Mouse (Mus musculus) myocyte (in vitro differentiated cells): ENCODE results near the gene Rd3l. TPM values are rescaled to one million over a fixed set of nuclear protein-coding genes. Genes with fewer than 3 reads are reported as not detected.
A peak's percentile ranks its signal among the peaks of the same experiment; 100 is the strongest.

ENCODE experiments used
- H3K27me3 ChIP-seq: one replicate; pipeline ENCODE4 v1.6.1; 2011; ENCODE audit not compliant: control insufficient read depth, insufficient read depth, insufficient read length
- H3K36me3 ChIP-seq: one replicate; pipeline ENCODE4 v1.6.1; 2011; ENCODE audit not compliant: control insufficient read depth, insufficient read depth
- H3K4me2 ChIP-seq: one replicate; pipeline ENCODE4 v1.6.1; 2011; ENCODE audit warnings: low read depth, control low read depth
- H3K4me3 ChIP-seq: one replicate; pipeline ENCODE4 v1.5.1; 2011; ENCODE audit warnings: mild to moderate bottlenecking, control low read depth, moderate library complexity
- H3K79me2 ChIP-seq: one replicate; pipeline ENCODE4 v1.6.1; 2011; ENCODE audit not compliant: control insufficient read depth, insufficient read depth
- H3ac ChIP-seq: one replicate; pipeline ENCODE4 v1.6.1; 2011; ENCODE audit not compliant: control insufficient read depth, insufficient read length
- CEBPB ChIP-seq: IDR thresholded peaks from 2 replicates; pipeline ENCODE4 v1.6.1; 2011; ENCODE audit warnings: mild to moderate bottlenecking, moderate library complexity; ENCODE audit not compliant: poor library complexity, insufficient read depth, severe bottlenecking
- E2F4 ChIP-seq: IDR thresholded peaks from one replicate; pipeline ENCODE4 v1.6.1; 2011; ENCODE audit warnings: mild to moderate bottlenecking, control low read depth, moderate library complexity; ENCODE audit not compliant: insufficient read depth
- MAX ChIP-seq: IDR thresholded peaks from one replicate; pipeline ENCODE4 v1.6.1; 2011; ENCODE audit warnings: low read depth, mild to moderate bottlenecking, control low read depth
- MYOD1 ChIP-seq, 3 experiments: IDR thresholded peaks; one replicate each; pipeline ENCODE4 v1.6.1; 2011; ENCODE audit warnings: control low read depth in 2 of 3, low read depth in 2 of 3, mild to moderate bottlenecking in 2 of 3, moderate library complexity in 1 of 3; ENCODE audit not compliant: insufficient read length in 2 of 3, control insufficient read depth in 1 of 3
- MYOG ChIP-seq, 3 experiments: IDR thresholded peaks; one replicate each; pipeline ENCODE4 v1.6.1; 2011; ENCODE audit warnings: control low read depth in 2 of 3, low read depth in 2 of 3, mild to moderate bottlenecking in 2 of 3; ENCODE audit not compliant: insufficient read length in 2 of 3, control insufficient read depth in 1 of 3, insufficient read depth in 1 of 3
- POLR2A ChIP-seq: IDR thresholded peaks from one replicate; pipeline ENCODE4 v1.6.1; 2011; ENCODE audit warnings: low read depth, mild to moderate bottlenecking, control low read depth, moderate library complexity; ENCODE audit not compliant: insufficient read length
- POLR2AphosphoS2 ChIP-seq: IDR thresholded peaks from one replicate; pipeline ENCODE4 v1.6.1; 2011; ENCODE audit warnings: low read depth, control low read depth; ENCODE audit not compliant: insufficient read length
- REST ChIP-seq: IDR thresholded peaks from one replicate; pipeline ENCODE4 v1.6.1; 2011; ENCODE audit warnings: mild to moderate bottlenecking, control low read depth, moderate library complexity; ENCODE audit not compliant: insufficient read depth, insufficient read length
- SRF ChIP-seq: IDR thresholded peaks from one replicate; pipeline ENCODE4 v1.6.1; 2011; ENCODE audit warnings: low read depth; ENCODE audit not compliant: control insufficient read depth, insufficient read length
- TCF12 ChIP-seq: IDR thresholded peaks from one replicate; pipeline ENCODE4 v1.6.1; 2011; ENCODE audit warnings: mild to moderate bottlenecking, control low read depth; ENCODE audit not compliant: poor library complexity, insufficient read depth, severe bottlenecking
- TCF3 ChIP-seq: IDR thresholded peaks from one replicate; pipeline ENCODE4 v1.6.1; 2011; ENCODE audit warnings: low read depth, control low read depth; ENCODE audit not compliant: insufficient read length
- USF1 ChIP-seq: IDR thresholded peaks from one replicate; pipeline ENCODE4 v1.6.1; 2011; ENCODE audit warnings: low read depth, mild to moderate bottlenecking, control low read depth, moderate library complexity
- polyA plus RNA-seq: library from polyadenylated mRNA; unstranded; fragments of >200 nt; fragmentation: generic; extraction: Trizol; gene quantifications from one replicate; pipeline ENCODE4 v1.2.1, GENCODE M21; 2012; ENCODE audit warnings: missing spikeins

The Rd3l gene
- polyA plus RNA-seq, 1 experiment = not detected

DNA sequence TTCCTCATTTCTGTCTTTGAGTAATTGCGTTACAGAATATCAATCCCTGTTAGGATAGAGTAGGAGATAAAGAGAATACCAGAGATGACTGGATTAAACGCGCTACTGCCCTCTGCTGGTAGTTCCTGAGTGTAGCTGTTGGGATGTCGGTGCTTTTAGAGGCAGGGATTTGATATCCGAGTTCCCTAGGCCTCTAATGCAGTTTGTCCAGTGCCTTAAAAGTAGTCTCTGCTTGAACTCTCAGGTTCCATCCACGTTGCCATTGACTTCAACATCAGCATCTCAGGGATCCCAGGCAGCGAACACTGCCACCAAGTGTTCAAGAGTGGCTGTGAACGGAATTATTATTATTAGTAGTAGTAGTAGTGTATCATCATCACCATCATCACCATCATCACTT, 20.1 kb upstream of the Rd3l start:
- TF ChIP-seq MYOG (IDR thresholded peaks at IDR 0.05; ENCODE audit: control insufficient read depth in 1 of 3, insufficient read depth in 1 of 3, insufficient read length in 2 of 3, low read depth in 2 of 3) = no peak
- TF ChIP-seq MAX = no peak
- no peak for TF ChIP-seq POLR2A
- no peak for TF ChIP-seq TCF3
- no peak for TF ChIP-seq CEBPB
- TF ChIP-seq TCF12 = no peak
- no peak for TF ChIP-seq MYOD1 (IDR thresholded peaks at IDR 0.05; ENCODE audit: control insufficient read depth in 1 of 3, insufficient read length in 2 of 3, low read depth in 2 of 3)
- no peak for TF ChIP-seq POLR2AphosphoS2
- TF ChIP-seq USF1 = no peak
- no peak for TF ChIP-seq E2F4
- TF ChIP-seq SRF = no peak
- no peak for TF ChIP-seq REST
- Histone ChIP-seq H3ac (no peak overlapping the region), H3K4me3 (no peak overlapping the region), H3K27me3 (peaks cover 5% of the 10 kb centered on the region), H3K79me2 (no peaks in the 10 kb centered on the region), H3K4me2 (no peak overlapping the region), H3K36me3 (no peaks in the 10 kb centered on the region)

- TF ChIP-seq TCF12 (no peak), REST (no peak), USF1 (no peak), E2F4 (no peak), MYOG (IDR thresholded peaks at IDR 0.05; ENCODE audit: control insufficient read depth in 1 of 3, insufficient read depth in 1 of 3, insufficient read length in 2 of 3, low read depth in 2 of 3) (no peak), POLR2AphosphoS2 (no peak), MYOD1 (IDR thresholded peaks at IDR 0.05; ENCODE audit: control insufficient read depth in 1 of 3, insufficient read length in 2 of 3, low read depth in 2 of 3) (no peak), TCF3 (no peak), CEBPB (no peak), MAX (no peak), POLR2A (no peak)
- Histone ChIP-seq H3K27me3 (peaks cover 5% of the 10 kb centered on the region), H3ac (no peak overlapping the region), H3K79me2 (no peaks in the 10 kb centered on the region), H3K36me3 (no peaks in the 10 kb centered on the region), H3K4me2 (no peak overlapping the region), H3K4me3 (no peak overlapping the region)
These were observed 18.6 kb upstream of the Rd3l start for GRCm38 (mm10) chr12:111999735-112000134.

DNA sequence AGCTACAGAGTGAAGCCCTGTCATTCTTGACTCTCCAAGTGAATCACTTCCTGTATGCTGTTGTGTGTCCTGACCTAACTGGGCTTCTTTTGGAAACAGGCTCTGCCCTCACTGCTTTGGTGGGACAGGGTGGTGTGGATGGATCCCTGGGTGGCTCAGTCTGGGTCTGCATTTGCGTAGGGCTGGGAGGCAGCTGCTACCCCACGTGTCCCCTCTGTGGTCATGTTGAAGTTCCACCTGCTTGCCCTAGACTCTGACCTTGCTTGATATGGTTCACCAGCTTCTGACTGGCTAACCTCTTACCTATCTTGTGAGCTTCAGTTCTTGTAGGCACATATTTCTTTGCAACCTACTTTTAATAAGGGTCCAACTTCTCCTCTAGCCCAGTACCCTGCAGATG, 14.0 kb upstream of the Rd3l start:
- Histone ChIP-seq H3K4me2 (no peak overlapping the region), H3K4me3 (no peak overlapping the region), H3K27me3 (no peaks in the 10 kb centered on the region), H3K36me3 (no peaks in the 10 kb centered on the region), H3K79me2 (no peaks in the 10 kb centered on the region), H3ac (no peak overlapping the region)
- TF ChIP-seq MYOG (IDR thresholded peaks at IDR 0.05; ENCODE audit: control insufficient read depth in 1 of 3, insufficient read depth in 1 of 3, insufficient read length in 2 of 3, low read depth in 2 of 3) (peak in 1 of 3 experiments; percentile 38), CEBPB (no peak), E2F4 (no peak), MYOD1 (IDR thresholded peaks at IDR 0.05; ENCODE audit: control insufficient read depth in 1 of 3, insufficient read length in 2 of 3, low read depth in 2 of 3) (peak in 1 of 3 experiments; percentile 51)

DNA sequence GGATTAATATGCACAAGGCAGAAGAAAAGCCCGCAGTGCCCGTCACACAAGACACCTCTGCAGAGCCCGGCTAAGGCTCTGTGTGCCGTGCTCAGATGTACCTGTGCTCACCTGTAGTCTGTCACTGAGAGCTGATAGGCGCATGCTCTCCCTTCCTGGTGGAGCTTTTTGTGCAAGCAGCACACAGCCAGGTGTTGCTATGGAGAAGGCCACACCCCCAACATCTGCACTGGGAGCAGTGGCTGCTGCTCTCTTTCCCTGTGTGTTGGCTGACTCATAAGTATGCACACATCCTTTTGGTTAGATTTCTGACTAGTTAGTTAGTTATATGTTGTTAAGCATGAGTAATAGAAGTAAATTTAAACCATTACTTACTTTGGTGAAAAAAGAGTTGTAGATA, 11.5 kb upstream of the Rd3l start:
- Histone ChIP-seq H3K36me3 (no peaks in the 10 kb centered on the region), H3K79me2 (no peaks in the 10 kb centered on the region), H3K27me3 (no peaks in the 10 kb centered on the region), H3K4me2 (no peak overlapping the region), H3K4me3 (no peak overlapping the region), H3ac (no peak overlapping the region)
- TF ChIP-seq POLR2AphosphoS2 = no peak
- TF ChIP-seq POLR2A = no peak
- no peak for TF ChIP-seq E2F4
- TF ChIP-seq MYOG (IDR thresholded peaks at IDR 0.05; ENCODE audit: control insufficient read depth in 1 of 3, insufficient read depth in 1 of 3, insufficient read length in 2 of 3, low read depth in 2 of 3) = no peak
- TF ChIP-seq SRF = no peak
- no peak for TF ChIP-seq TCF12
- TF ChIP-seq MAX = no peak

GRCm38 (mm10) chr12:111986756-111987155, 5.6 kb upstream of the Rd3l start:
- TF ChIP-seq MYOD1 (IDR thresholded peaks at IDR 0.05; ENCODE audit: control insufficient read depth in 1 of 3, insufficient read length in 2 of 3, low read depth in 2 of 3) = no peak
- no peak for TF ChIP-seq MYOG (IDR thresholded peaks at IDR 0.05; ENCODE audit: control insufficient read depth in 1 of 3, insufficient read depth in 1 of 3, insufficient read length in 2 of 3, low read depth in 2 of 3)
- no peak for TF ChIP-seq SRF
- TF ChIP-seq POLR2A = no peak
- TF ChIP-seq MAX = no peak
- TF ChIP-seq E2F4 = no peak
- no peak for TF ChIP-seq REST
- TF ChIP-seq USF1 = no peak
- no peak for TF ChIP-seq TCF3
- no peak for TF ChIP-seq POLR2AphosphoS2
- no peaks in the 10 kb centered on the region for H3K79me2 ChIP-seq
- H3K36me3 ChIP-seq = no peaks in the 10 kb centered on the region
- no peak overlapping the region for H3ac ChIP-seq
- no peak overlapping the region for H3K4me3 ChIP-seq
- H3K27me3 ChIP-seq = no peaks in the 10 kb centered on the region
- H3K4me2 ChIP-seq = no peak overlapping the region
